Mouse (Mus musculus): ENCODE results near the gene Arl13b. TPM values are rescaled to one million over a fixed set of nuclear protein-coding genes. Genes with fewer than 3 reads are reported as not detected.

Arl13b gene
- polyA plus RNA-seq, 1 experiment from 2014 or later = 16.0 TPM

GRCm38 (mm10) chr16:62853611-62854126 lies 6.8 kb upstream of the Arl13b start:
- peaks cover 13% of the 10 kb centered on the region; the same call in 1 of the 2 replicates for H3K4me1 ChIP-seq
- H3K9me3 ChIP-seq (replicated peaks) = no peaks in the 10 kb centered on the region
- no peaks in the 10 kb centered on the region for H3K36me3 ChIP-seq
- WGBS = 21% methylated on average over 3 of the region's 3 CpGs
- H3K4me3 ChIP-seq = peak overlapping the region; percentile 71
- H3K27ac ChIP-seq (replicated peaks) = peak overlapping the region; percentile 91
- peak; percentile 17 for DNase-seq (ENCODE audit: low spot score)
- no peaks in the 10 kb centered on the region for H3K27me3 ChIP-seq (ENCODE audit: low read depth, poor library complexity, severe bottlenecking)

- H3K4me3 ChIP-seq = no peak overlapping the region
- H3K27ac ChIP-seq (replicated peaks) = no peak overlapping the region
- no peak for DNase-seq (ENCODE audit: low spot score)
- no peaks in the 10 kb centered on the region for H3K27me3 ChIP-seq (ENCODE audit: low read depth, poor library complexity, severe bottlenecking)
- H3K4me1 ChIP-seq = peaks cover 13% of the 10 kb centered on the region; the same call in 1 of the 2 replicates
- no peaks in the 10 kb centered on the region for H3K36me3 ChIP-seq
- H3K9me3 ChIP-seq (replicated peaks) = no peaks in the 10 kb centered on the region
- whole genome bisulfite sequencing = 87% methylated on average over 3 of the region's 3 CpGs
These were observed 5.8 kb upstream of the Arl13b start for GRCm38 (mm10) chr16:62852464-62853252.

GRCm38 (mm10) chr16:62845341-62845740 lies 1.5 kb downstream of the Arl13b start:
- WGBS = 90% methylated on average over 6 of the region's 6 CpGs
- DNase-seq (ENCODE audit: low spot score) = no peak
- H3K27ac ChIP-seq (replicated peaks) = no peak overlapping the region
- H3K9me3 ChIP-seq (replicated peaks) = no peaks in the 10 kb centered on the region
- H3K4me1 ChIP-seq = peaks cover 25% of the 10 kb centered on the region
- H3K36me3 ChIP-seq = no peaks in the 10 kb centered on the region
- no peaks in the 10 kb centered on the region for H3K27me3 ChIP-seq (ENCODE audit: low read depth, poor library complexity, severe bottlenecking)
- no peak overlapping the region for H3K4me3 ChIP-seq

GRCm38 (mm10) chr16:62834016-62834735 lies 12.7 kb downstream of the Arl13b start:
- no peak for DNase-seq (ENCODE audit: low spot score)
- Histone ChIP-seq H3K27ac (replicated peaks) (no peak overlapping the region), H3K4me3 (no peak overlapping the region), H3K27me3 (ENCODE audit: low read depth, poor library complexity, severe bottlenecking) (no peaks in the 10 kb centered on the region), H3K36me3 (no peaks in the 10 kb centered on the region), H3K9me3 (replicated peaks) (no peaks in the 10 kb centered on the region), H3K4me1 (peaks cover 3% of the 10 kb centered on the region; the same call in 1 of the 2 replicates)
- 77% methylated on average over 3 of the region's 3 CpGs for WGBS

- WGBS = 23% methylated on average over 4 of the region's 4 CpGs
- Histone ChIP-seq H3K4me1 (peaks cover 3% of the 10 kb centered on the region; the same call in 1 of the 2 replicates), H3K27me3 (ENCODE audit: low read depth, poor library complexity, severe bottlenecking) (no peaks in the 10 kb centered on the region), H3K36me3 (no peaks in the 10 kb centered on the region), H3K27ac (replicated peaks) (no peak overlapping the region), H3K4me3 (no peak overlapping the region), H3K9me3 (replicated peaks) (no peaks in the 10 kb centered on the region)
- DNase-seq (ENCODE audit: low spot score) = peak; percentile 30
These were observed 14.4 kb downstream of the Arl13b start for GRCm38 (mm10) chr16:62832481-62832880.

- Histone ChIP-seq H3K27me3 (ENCODE audit: low read depth, poor library complexity, severe bottlenecking) (no peaks in the 10 kb centered on the region), H3K4me1 (peaks cover 3% of the 10 kb centered on the region; the same call in 1 of the 2 replicates), H3K27ac (replicated peaks) (no peak overlapping the region), H3K9me3 (replicated peaks) (no peaks in the 10 kb centered on the region), H3K4me3 (no peak overlapping the region), H3K36me3 (no peaks in the 10 kb centered on the region)
- no peak for DNase-seq (ENCODE audit: low spot score)
- WGBS = 92% methylated on average over 2 of the region's 2 CpGs
These were observed 14.8 kb downstream of the Arl13b start for GRCm38 (mm10) chr16:62832027-62832426.

GRCm38 (mm10) chr16:62826156-62827001 lies 20.5 kb downstream of the Arl13b start:
- no peak for DNase-seq (ENCODE audit: low spot score)
- Histone ChIP-seq H3K9me3 (replicated peaks) (no peaks in the 10 kb centered on the region), H3K4me3 (no peak overlapping the region), H3K4me1 (0 out of 2 replicates have a peak, but pooled peaks cover 6% of the 10 kb centered on the region), H3K27me3 (ENCODE audit: low read depth, poor library complexity, severe bottlenecking) (no peaks in the 10 kb centered on the region), H3K36me3 (0 out of 2 replicates have a peak, but pooled peaks cover 4% of the 10 kb centered on the region), H3K27ac (replicated peaks) (no peak overlapping the region)
- WGBS = 78% methylated on average over 12 of the region's 12 CpGs

GRCm38 (mm10) chr16:62822472-62822871 lies 24.4 kb downstream of the Arl13b start:
- WGBS = 92% methylated on average over 6 of the region's 6 CpGs
- no peak for DNase-seq (ENCODE audit: low spot score)
- no peak overlapping the region for H3K4me3 ChIP-seq
- H3K9me3 ChIP-seq (replicated peaks) = no peaks in the 10 kb centered on the region
- no peak overlapping the region for H3K27ac ChIP-seq (replicated peaks)
- 0 out of 2 replicates have a peak, but pooled peaks cover 6% of the 10 kb centered on the region for H3K4me1 ChIP-seq
- 0 out of 2 replicates have a peak, but pooled peaks cover 4% of the 10 kb centered on the region for H3K36me3 ChIP-seq
- no peaks in the 10 kb centered on the region for H3K27me3 ChIP-seq (ENCODE audit: low read depth, poor library complexity, severe bottlenecking)

GRCm38 (mm10) chr16:62814491-62814890 lies 32.3 kb downstream of the Arl13b start, which contains the start of gene Stx19:
TSS of gene Stx19 (plus strand) at chr16:62814676.
- H3K4me1 ChIP-seq = no peaks in the 10 kb centered on the region
- H3K27me3 ChIP-seq (ENCODE audit: low read depth, poor library complexity, severe bottlenecking) = no peaks in the 10 kb centered on the region
- no peak for DNase-seq (ENCODE audit: low spot score)
- H3K9me3 ChIP-seq (replicated peaks) = no peaks in the 10 kb centered on the region
- no peak within 1 kb of the TSS for H3K4me3 ChIP-seq
- 89% methylated on average over 5 of the region's 5 CpGs for WGBS
- no peak within 1 kb of the TSS for H3K27ac ChIP-seq (replicated peaks)
- 0 out of 2 replicates have a peak, but pooled peaks cover 4% of the 10 kb centered on the region for H3K36me3 ChIP-seq

GRCm38 (mm10) chr16:62813790-62814189 lies 33.0 kb downstream of the Arl13b start:
- Histone ChIP-seq H3K27ac (replicated peaks) (no peak overlapping the region), H3K36me3 (0 out of 2 replicates have a peak, but pooled peaks cover 4% of the 10 kb centered on the region), H3K27me3 (ENCODE audit: low read depth, poor library complexity, severe bottlenecking) (no peaks in the 10 kb centered on the region), H3K9me3 (replicated peaks) (no peaks in the 10 kb centered on the region), H3K4me3 (no peak overlapping the region), H3K4me1 (no peaks in the 10 kb centered on the region)
- DNase-seq (ENCODE audit: low spot score) = no peak
- 80% methylated on average over 5 of the region's 5 CpGs for WGBS

- no peak overlapping the region for H3K27ac ChIP-seq (replicated peaks)
- 89% methylated on average over 4 of the region's 4 CpGs for WGBS
- no peaks in the 10 kb centered on the region for H3K27me3 ChIP-seq (ENCODE audit: low read depth, poor library complexity, severe bottlenecking)
- 0 out of 2 replicates have a peak, but pooled peaks cover 3% of the 10 kb centered on the region for H3K4me1 ChIP-seq
- H3K9me3 ChIP-seq (replicated peaks) = no peaks in the 10 kb centered on the region
- no peak overlapping the region for H3K4me3 ChIP-seq
- DNase-seq (ENCODE audit: low spot score) = no peak
- 0 out of 2 replicates have a peak, but pooled peaks cover 6% of the 10 kb centered on the region for H3K36me3 ChIP-seq
These were observed 36.0 kb downstream of the Arl13b start for GRCm38 (mm10) chr16:62810855-62811254.

Measured in midbrain, embryonic 10.5 days (tissue).